Mouse (Mus musculus): ENCODE results near the gene Ptf1a. TPM values are rescaled to one million over a fixed set of nuclear protein-coding genes. Genes with fewer than 3 reads are reported as not detected.

The Ptf1a gene
- not detected for polyA plus RNA-seq (2017; shearing (Covaris generic))

DNA sequence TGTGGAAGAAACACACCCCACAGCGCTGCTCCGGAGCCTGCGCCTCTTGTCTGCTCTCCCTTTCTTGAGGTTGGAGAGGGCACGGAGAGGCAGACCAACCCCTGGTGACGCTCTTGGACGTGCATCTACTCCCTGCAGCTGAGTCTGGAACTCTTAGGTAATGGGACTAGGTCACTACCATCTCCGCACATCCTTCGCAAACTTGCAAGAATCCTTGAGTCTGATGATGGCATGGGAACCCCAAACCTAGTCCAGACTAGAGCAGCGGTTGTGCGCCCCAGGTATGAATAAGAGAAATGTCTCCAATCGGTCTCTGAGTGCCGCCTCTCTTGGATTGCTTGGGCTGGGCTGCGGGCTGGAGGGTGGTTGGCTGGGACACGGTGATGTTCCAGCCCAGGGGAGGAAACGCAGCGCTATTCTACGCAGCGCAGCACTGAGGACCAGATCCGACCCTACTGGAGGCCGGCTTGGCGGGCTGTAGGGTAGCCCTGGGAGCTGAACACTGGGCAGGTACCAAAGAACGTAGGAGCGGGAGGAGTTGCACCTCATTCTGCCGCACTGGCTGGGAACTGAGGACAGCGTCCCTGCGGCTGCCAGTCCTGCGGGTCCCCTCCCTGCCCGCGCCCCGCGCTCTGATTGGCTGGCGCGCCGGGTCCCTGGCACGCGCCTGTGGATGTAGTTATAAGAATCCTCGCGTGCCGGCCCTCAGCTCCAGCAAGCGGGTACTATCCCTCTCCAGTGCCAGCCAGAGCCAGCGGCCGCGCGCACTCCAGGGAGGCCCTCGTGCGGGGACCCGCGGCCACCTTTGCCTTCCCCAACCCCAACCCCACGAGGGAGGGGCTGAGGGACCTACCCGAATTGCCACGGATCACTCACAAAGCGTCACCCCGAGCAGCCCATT is at the start of gene Ptf1a:
Gene Ptf1a (plus strand): TSS at position 733 of the 901 bp plus-strand sequence.

Other genes starting within 250 kb of the Ptf1a start
- gene Armc3, start 246.4 kb upstream of the Ptf1a start, polyA plus RNA-seq (2017; shearing (Covaris generic)), result 3.2 TPM
- 22.2 TPM for gene Msrb2, start 74.2 kb upstream of the Ptf1a start, polyA plus RNA-seq (2017; shearing (Covaris generic))
- gene 4921504E06Rik, start 108.3 kb downstream of the Ptf1a start, polyA plus RNA-seq (2017; shearing (Covaris generic)), result 0.08 TPM
- gene Otud1, start 212.1 kb downstream of the Ptf1a start, polyA plus RNA-seq (2017; shearing (Covaris generic)), result 17.4 TPM